Mouse (Mus musculus): Measurements from ENCODE around the gene Spire2.

GRCm38 (mm10) chr8:123414255-123414654, 81.7 kb downstream of the Spire2 start:
- TF ChIP-seq POLR2A (IDR thresholded peaks at IDR 0.05; ENCODE audit: borderline replicate concordance, insufficient read depth, low read length) (no peak), CTCF (IDR thresholded peaks at IDR 0.05; ENCODE audit: borderline replicate concordance, insufficient read depth, low read depth, low read length) (no peak)

Measured in cerebellum, adult 2 months (tissue).